ENCODE assay signal across 9 mouse cellular contexts in the genomic region with DNA sequence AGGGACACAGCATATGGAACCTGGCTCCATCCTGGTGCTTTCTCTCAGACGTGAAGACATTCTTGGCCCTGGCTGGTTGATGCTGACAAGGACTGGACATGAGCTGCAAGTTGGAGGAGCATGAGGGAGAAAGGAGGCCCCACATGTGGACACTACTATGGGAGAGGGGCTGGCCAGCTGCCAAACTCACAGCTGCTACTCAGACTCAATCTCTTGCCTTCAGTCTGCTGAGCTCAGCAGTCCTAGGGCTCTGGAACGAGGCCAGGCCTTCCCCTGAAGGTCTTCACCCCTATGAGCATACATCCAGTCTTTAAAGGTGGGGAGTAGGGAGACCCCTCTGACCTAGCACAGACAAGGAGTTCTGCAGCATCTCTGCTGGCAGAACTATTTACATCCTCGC. TPM values are rescaled to one million over a fixed set of nuclear protein-coding genes. Genes with fewer than 3 reads are reported as not detected.
DNase-seq lines count a peak whose midpoint lies in the region; ATAC-seq and TF ChIP-seq lines count a peak whose summit lies in the region.
"Had no signal": no experiment of that assay in that cellular context is flagged by ENCODE, and none has a peak within 500 bp of the region (broad histone marks: within the 10 kb centered on the region; RNA-seq: fewer than 3 reads in every experiment).

No protein-coding gene starts in this region.

- ATAC-seq in heart, embryonic 11.5 days (replicated peaks; ENCODE audit: insufficient number of reproducible peaks, low FRiP score, low TSS enrichment) = 0 out of 2 replicates have a peak, but pooled peaks have one; percentile 37
- ATAC-seq in stomach, embryonic 16.5 days (ENCODE audit: insufficient read depth, low FRiP score) = no peak
- no peak for ATAC-seq in liver, postnatal 0 days

- H3K4me1 ChIP-seq in heart, embryonic 11.5 days (ENCODE audit: control insufficient read depth, insufficient read depth, low read length) = peaks cover 33% of the 10 kb centered on the region
- peaks cover 66% of the 10 kb centered on the region for H3K4me1 ChIP-seq in stomach, embryonic 16.5 days (ENCODE audit: control insufficient read depth, insufficient read depth, low read length)
- H3K4me1 ChIP-seq in liver, postnatal 0 days (ENCODE audit: insufficient read depth) = no peaks in the 10 kb centered on the region

- no peak overlapping the region for H3K27ac ChIP-seq in heart, embryonic 11.5 days (ENCODE audit: low read depth, low read length)
- H3K27ac ChIP-seq in stomach, embryonic 16.5 days (ENCODE audit: low read length) = peak overlapping the region; percentile 3
- H3K27ac ChIP-seq in liver, postnatal 0 days (ENCODE audit: low read depth) = no peak overlapping the region

- no peaks in the 10 kb centered on the region for H3K9me3 ChIP-seq in heart, embryonic 11.5 days (replicated peaks; ENCODE audit: control insufficient read depth, low read length)
- no peaks in the 10 kb centered on the region for H3K9me3 ChIP-seq in stomach, embryonic 16.5 days (replicated peaks; ENCODE audit: control insufficient read depth, low read length)
- no peaks in the 10 kb centered on the region for H3K9me3 ChIP-seq in liver, postnatal 0 days (ENCODE audit: low read length)

- no peak for TF ChIP-seq CTCF in brain, embryonic 14.5 days (IDR thresholded peaks at IDR 0.05; ENCODE audit: borderline replicate concordance, extremely low read depth, insufficient read depth, insufficient read length)
- no peak for TF ChIP-seq CTCF in liver, postnatal 0 days (IDR thresholded peaks at IDR 0.05; ENCODE audit: low read depth)

- no peak overlapping the region for H3K4me2 ChIP-seq in heart, embryonic 11.5 days
- H3K4me2 ChIP-seq in stomach, embryonic 16.5 days (ENCODE audit: low read depth, low read length) = peak overlapping the region; percentile 25
- no peak overlapping the region for H3K4me2 ChIP-seq in liver, postnatal 0 days (ENCODE audit: low read depth, low read length)

- WGBS in heart, embryonic 11.5 days (ENCODE audit: insufficient replicate concordance) = 30% methylated on average over 3 of the region's 3 CpGs
- 37% methylated on average over 3 of the region's 3 CpGs for WGBS in stomach, embryonic 16.5 days
- 58% methylated on average over 3 of the region's 3 CpGs for WGBS in liver, postnatal 0 days (ENCODE audit: insufficient replicate concordance)

- intact Hi-C loops in heart, postnatal 25 days (cut with DNase I) = loop anchor here (5.0 kb wide), 1 partner anchor 157 kb away; a partner anchor contains a TSS

- H3K36me3 ChIP-seq in heart, embryonic 11.5 days (ENCODE audit: control insufficient read depth, insufficient read depth, low read length) = no peaks in the 10 kb centered on the region
- H3K36me3 ChIP-seq in stomach, embryonic 16.5 days (ENCODE audit: control insufficient read depth, insufficient read depth, low read length) = no peaks in the 10 kb centered on the region
- H3K36me3 ChIP-seq in liver, postnatal 0 days (replicated peaks; ENCODE audit: insufficient read depth, low read length) = no peaks in the 10 kb centered on the region

- TF ChIP-seq EP300 in liver, postnatal 0 days (IDR thresholded peaks at IDR 0.05; ENCODE audit: low read depth) = no peak

- H3K4me3 ChIP-seq in heart, embryonic 11.5 days (ENCODE audit: low read depth, low read length) = no peak overlapping the region
- H3K4me3 ChIP-seq in stomach, embryonic 16.5 days (replicated peaks; ENCODE audit: low read length) = 0 out of 2 replicates have a peak overlapping the region, but pooled peaks have one; percentile 7
- H3K4me3 ChIP-seq in liver, postnatal 0 days (ENCODE audit: low read depth, low read length) = no peak overlapping the region

- H3K27me3 ChIP-seq in heart, embryonic 11.5 days (ENCODE audit: control insufficient read depth, insufficient read depth, low read length) = no peaks in the 10 kb centered on the region
- no peaks in the 10 kb centered on the region for H3K27me3 ChIP-seq in stomach, embryonic 16.5 days (ENCODE audit: control insufficient read depth, insufficient read depth, low read length)
- H3K27me3 ChIP-seq in liver, postnatal 0 days (ENCODE audit: insufficient read depth, low read length) = no peaks in the 10 kb centered on the region

- no peak overlapping the region for H3K9ac ChIP-seq in heart, embryonic 11.5 days (ENCODE audit: low read depth, low read length)
- no peak overlapping the region for H3K9ac ChIP-seq in stomach, embryonic 16.5 days (ENCODE audit: low read length)
- H3K9ac ChIP-seq in liver, postnatal 0 days (replicated peaks) = no peak overlapping the region

- DNase-seq in heart, adult 11 months = peak; percentile 95
- DNase-seq in heart, postnatal 25 days (ENCODE audit: low spot score) = no peak
- peak; percentile 86 for DNase-seq in brain, embryonic 14.5 days (ENCODE audit: low read depth)
- peak; percentile 83 for DNase-seq in kidney, postnatal 14 days
- no peak for DNase-seq in layer of hippocampus, adult 9-10 months (ENCODE audit: low spot score)
- DNase-seq in liver, postnatal 0 days = no peak

- TF ChIP-seq POLR2A in brain, embryonic 14.5 days (IDR thresholded peaks at IDR 0.05; ENCODE audit: borderline replicate concordance, extremely low read depth, insufficient read depth, insufficient read length, poor library complexity, severe bottlenecking) = no peak

RNA-seq across cellular contexts. Expression of a gene that starts 36.7 kb away (rescaled TPM):
- total RNA-seq in heart, postnatal 25 days (2021) = not detected
- polyA plus RNA-seq in brain, embryonic 14.5 days (2012; rRNA removed) = 0.89 and 1.2 TPM in 2 replicates
- polyA plus RNA-seq in heart, embryonic 11.5 days (2014; fragmentation: Nextera tagmentation; extraction: Ambion mirVana) = 0.37 TPM in 1 of 2 replicates, not detected in the other
- polyA plus RNA-seq in stomach, embryonic 16.5 days (2015; fragmentation: Nextera tagmentation; extraction: Ambion mirVana) = not detected in 2 replicates
- polyA plus RNA-seq in liver, postnatal 0 days (2015; fragmentation: Nextera tagmentation; extraction: Ambion mirVana) = not detected in 2 replicates
- polyA plus RNA-seq: liver, embryonic 16.5 days had no signal

RNA-seq across cellular contexts. Expression of a gene that starts 48.7 kb away (rescaled TPM):
- 10 to 100 TPM; 31.4 to 33.0 TPM for total RNA-seq in heart, postnatal 25 days (2021)
- polyA plus RNA-seq in brain, embryonic 14.5 days (2012; rRNA removed) = 57.7 and 67.1 TPM in 2 replicates
- polyA plus RNA-seq in heart, embryonic 11.5 days (2014; fragmentation: Nextera tagmentation; extraction: Ambion mirVana) = 5.5 and 6.2 TPM in 2 replicates
- polyA plus RNA-seq in stomach, embryonic 16.5 days (2015; fragmentation: Nextera tagmentation; extraction: Ambion mirVana) = 120 and 128 TPM in 2 replicates
- polyA plus RNA-seq in liver, postnatal 0 days (2015; fragmentation: Nextera tagmentation; extraction: Ambion mirVana) = 2.9 and 3.0 TPM in 2 replicates

RNA-seq across cellular contexts. Expression of a gene that starts 48.8 kb away (rescaled TPM):
- 1 to 10 TPM; 1.0 to 1.2 TPM for total RNA-seq in heart, postnatal 25 days (2021)
- polyA plus RNA-seq in brain, embryonic 14.5 days (2012; rRNA removed) = 364 and 418 TPM in 2 replicates
- 0.19 and 0.27 TPM in 2 replicates for polyA plus RNA-seq in heart, embryonic 11.5 days (2014; fragmentation: Nextera tagmentation; extraction: Ambion mirVana)
- polyA plus RNA-seq in stomach, embryonic 16.5 days (2015; fragmentation: Nextera tagmentation; extraction: Ambion mirVana) = 1.3 TPM in 2 replicates
- polyA plus RNA-seq in liver, postnatal 0 days (2015; fragmentation: Nextera tagmentation; extraction: Ambion mirVana) = not detected in 2 replicates
- polyA plus RNA-seq: liver, embryonic 16.5 days had no signal

Comparison
In these comparisons a context has a peak if more than half of its experiments do, and no peak if none do; other contexts are left out.
1. DNase-seq: peak in heart, adult 11 months (single experiment), brain, embryonic 14.5 days (single experiment) and kidney, postnatal 14 days (single experiment); none in heart, postnatal 25 days (single experiment), layer of hippocampus, adult 9-10 months (single experiment) and liver, postnatal 0 days (single experiment).
2. RNA of a gene that starts 48.8 kb away (polyA plus RNA-seq): 364 to 418 TPM in brain, embryonic 14.5 days; 1.3 TPM in stomach, embryonic 16.5 days, 0.19 to 0.27 TPM in heart, embryonic 11.5 days and not detected in liver, postnatal 0 days; every median in the first group is over 100 times any median in the second.